Mouse (Mus musculus) thymus, postnatal 0 days (tissue): ENCODE measurements around the gene Ufsp1. TPM values are rescaled to one million over a fixed set of nuclear protein-coding genes. Genes with fewer than 3 reads are reported as not detected.

ENCODE experiments used
- DNase-seq: peaks from one replicate; pipeline ENCODE4 v3.0.0-alpha.2; 2015; ENCODE audit warnings: low spot score
- polyA plus RNA-seq: library from polyadenylated mRNA; unstranded; fragments of >200 nt; fragmentation: Nextera tagmentation; extraction: Ambion mirVana; gene quantifications from 2 replicates; pipeline ENCODE4 v1.2.1, GENCODE M21; 2015

The Ufsp1 gene
- polyA plus RNA-seq, 1 experiment from 2014 or later, result 21.0 TPM

GRCm38 (mm10) chr5:137295296-137295695 lies 867 bp downstream of the Ufsp1 start:
- no peak for DNase-seq

GRCm38 (mm10) chr5:137295712-137296111 lies 1.3 kb downstream of the Ufsp1 start:
- DNase-seq, result no peak

- DNase-seq, result no peak
These were observed 2.7 kb downstream of the Ufsp1 start for GRCm38 (mm10) chr5:137297126-137297525.

GRCm38 (mm10) chr5:137299240-137299639 lies 4.8 kb downstream of the Ufsp1 start:
- DNase-seq, result no peak

GRCm38 (mm10) chr5:137301253-137301652 lies 6.8 kb downstream of the Ufsp1 start:
- DNase-seq, result no peak

GRCm38 (mm10) chr5:137303609-137304008 lies 9.2 kb downstream of the Ufsp1 start:
- DNase-seq, result no peak

- DNase-seq, result no peak
These were observed 9.7 kb downstream of the Ufsp1 start for GRCm38 (mm10) chr5:137304165-137304564.

- no peak for DNase-seq
These were observed 10.4 kb downstream of the Ufsp1 start for GRCm38 (mm10) chr5:137304816-137305215.

- no peak for DNase-seq
These were observed 11.4 kb downstream of the Ufsp1 start for GRCm38 (mm10) chr5:137305822-137306221.

- no peak for DNase-seq
These were observed 12.1 kb downstream of the Ufsp1 start for GRCm38 (mm10) chr5:137306439-137307005.

GRCm38 (mm10) chr5:137307071-137307912 lies 12.9 kb downstream of the Ufsp1 start, which contains the start of gene Srrt:
Gene Srrt (minus strand): TSS chr5:137307674.
- peak; percentile 96 for DNase-seq

- DNase-seq, result no peak
These were observed 13.9 kb downstream of the Ufsp1 start for GRCm38 (mm10) chr5:137308356-137308755.

- no peak for DNase-seq
These were observed 19.2 kb downstream of the Ufsp1 start for GRCm38 (mm10) chr5:137313466-137314192.

GRCm38 (mm10) chr5:137314193-137315083 lies 20.0 kb downstream of the Ufsp1 start, which contains the start of gene Trip6:
Gene Trip6 (minus strand): TSS chr5:137314404.
- DNase-seq, result no peak

- DNase-seq, result peak; percentile 27
These were observed 20.9 kb downstream of the Ufsp1 start for GRCm38 (mm10) chr5:137315084-137315903.

- no peak for DNase-seq
These were observed 22.9 kb downstream of the Ufsp1 start for GRCm38 (mm10) chr5:137317361-137317760.

GRCm38 (mm10) chr5:137318570-137318969 lies 24.1 kb downstream of the Ufsp1 start:
- no peak for DNase-seq

- no peak for DNase-seq
These were observed 26.6 kb downstream of the Ufsp1 start for GRCm38 (mm10) chr5:137320996-137321395.

GRCm38 (mm10) chr5:137330910-137331309 lies 36.5 kb downstream of the Ufsp1 start:
- no peak for DNase-seq
